Mouse (Mus musculus) neural tube, embryonic 13.5 days (tissue): ENCODE data around the gene Epha8. TPM values are rescaled to one million over a fixed set of nuclear protein-coding genes. Genes with fewer than 3 reads are reported as not detected.

ENCODE experiments used
- ATAC-seq: fragments of 200-750 bp; cut with Nextera tagmentation; 2 replicates; pipeline ENCODE4 v1.8.0; 2017; ENCODE audit warnings: low read depth, mild to moderate bottlenecking, moderate TSS enrichment, moderate library complexity
- H3K27ac ChIP-seq: fragments of 300-500 bp; sonication (generic); replicated peaks from 2 replicates; pipeline ENCODE4 v1.5.1; 2015; ENCODE audit warnings: moderate library complexity, mild to moderate bottlenecking, inconsistent platforms
- H3K27me3 ChIP-seq: fragments of 300-500 bp; sonication (generic); 2 replicates; pipeline ENCODE4 v1.6.1; 2015; ENCODE audit warnings: mild to moderate bottlenecking, inconsistent platforms
- H3K36me3 ChIP-seq: fragments of 300-500 bp; sonication (generic); 2 replicates; pipeline ENCODE4 v1.6.1; 2015; ENCODE audit warnings: mild to moderate bottlenecking, inconsistent platforms
- H3K4me1 ChIP-seq: fragments of 300-500 bp; sonication (generic); replicated peaks from 2 replicates; pipeline ENCODE4 v1.6.1; 2015; ENCODE audit warnings: inconsistent platforms
- H3K4me2 ChIP-seq: fragments of 300-500 bp; sonication (generic); 2 replicates; pipeline ENCODE4 v1.6.1; 2015; ENCODE audit warnings: inconsistent platforms, mild to moderate bottlenecking, moderate library complexity
- H3K4me3 ChIP-seq: fragments of 300-500 bp; sonication (generic); 2 replicates; pipeline ENCODE4 v1.5.1; 2015; ENCODE audit warnings: mild to moderate bottlenecking, inconsistent platforms
- H3K9ac ChIP-seq: fragments of 300-500 bp; sonication (generic); 2 replicates; pipeline ENCODE4 v1.6.1; 2015; ENCODE audit warnings: moderate library complexity, mild to moderate bottlenecking, inconsistent platforms
- H3K9me3 ChIP-seq: fragments of 300-500 bp; sonication (generic); 2 replicates; pipeline ENCODE4 v1.6.1; 2016; ENCODE audit warnings: inconsistent platforms
- WGBS: fragments of 180-500 bp; shearing (Covaris S2); methylation state at CpG from one replicate; pipeline ENCODE4 v1.1.7; 2015; 5-methylcytosine and 5-hydroxymethylcytosine counted together
- polyA plus RNA-seq: library from polyadenylated mRNA; unstranded; fragments of >200 nt; fragmentation: Nextera tagmentation; extraction: Ambion mirVana; gene quantifications from 2 replicates; pipeline ENCODE4 v1.2.1, GENCODE M21; 2015

Epha8 gene
- polyA plus RNA-seq, 1 experiment from 2014 or later: 9.1 TPM

DNA sequence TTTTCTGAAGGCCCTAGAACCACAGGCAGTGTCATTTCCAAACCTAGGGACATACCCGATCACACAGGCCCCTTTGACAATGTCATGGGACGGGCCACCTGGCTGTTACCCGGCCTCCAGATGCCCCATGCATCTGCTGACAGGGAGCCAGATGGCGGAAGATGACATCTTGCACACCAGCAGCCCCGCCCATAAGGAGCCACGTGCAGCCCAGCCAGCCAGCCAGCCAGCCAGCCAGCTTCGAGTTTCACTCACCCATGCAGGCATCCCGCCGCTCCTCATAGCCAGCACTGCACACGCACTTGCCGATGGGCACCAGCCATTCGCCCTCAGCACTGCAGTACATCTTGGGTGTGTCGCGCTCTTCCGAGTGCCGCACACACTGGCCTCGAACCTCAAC lies 11.2 kb downstream of the Epha8 start:
- H3K4me3 ChIP-seq: no peak overlapping the region
- H3K9ac ChIP-seq: no peak overlapping the region
- H3K27ac ChIP-seq: 0 out of 2 replicates have a peak overlapping the region, but pooled peaks have one; percentile 42
- H3K4me1 ChIP-seq: peaks cover 66% of the 10 kb centered on the region
- H3K9me3 ChIP-seq: no peaks in the 10 kb centered on the region
- peaks cover 8% of the 10 kb centered on the region; the same call in 1 of the 2 replicates for H3K27me3 ChIP-seq
- H3K4me2 ChIP-seq: no peak overlapping the region
- 54% methylated on average over 17 of the region's 17 CpGs for whole genome bisulfite sequencing
- ATAC-seq: no peak
- H3K36me3 ChIP-seq: no peaks in the 10 kb centered on the region

GRCm38 (mm10) chr4:136944558-136945350 lies 11.9 kb downstream of the Epha8 start:
- WGBS: 69% methylated on average over 11 of the region's 11 CpGs
- no peaks in the 10 kb centered on the region for H3K36me3 ChIP-seq
- ATAC-seq: no peak
- H3K9ac ChIP-seq: no peak overlapping the region
- H3K27me3 ChIP-seq: peaks cover 8% of the 10 kb centered on the region; the same call in 1 of the 2 replicates
- H3K4me3 ChIP-seq: no peak overlapping the region
- peaks cover 60% of the 10 kb centered on the region for H3K4me1 ChIP-seq
- no peak overlapping the region for H3K4me2 ChIP-seq
- 0 out of 2 replicates have a peak overlapping the region, but pooled peaks have one; percentile 42 for H3K27ac ChIP-seq
- H3K9me3 ChIP-seq: no peaks in the 10 kb centered on the region

GRCm38 (mm10) chr4:136943175-136943574 lies 13.4 kb downstream of the Epha8 start:
- H3K27me3 ChIP-seq: peaks cover 8% of the 10 kb centered on the region; the same call in 1 of the 2 replicates
- no peak overlapping the region for H3K27ac ChIP-seq
- H3K9me3 ChIP-seq: no peaks in the 10 kb centered on the region
- H3K4me3 ChIP-seq: no peak overlapping the region
- no peak overlapping the region for H3K4me2 ChIP-seq
- peaks cover 51% of the 10 kb centered on the region for H3K4me1 ChIP-seq
- ATAC-seq: no peak
- peak overlapping the region; percentile 45; the same call in 1 of the 2 replicates for H3K9ac ChIP-seq
- 23% methylated on average over 13 of the region's 13 CpGs for WGBS
- no peaks in the 10 kb centered on the region for H3K36me3 ChIP-seq

GRCm38 (mm10) chr4:136942761-136943160 lies 13.9 kb downstream of the Epha8 start:
- Histone ChIP-seq H3K36me3 (no peaks in the 10 kb centered on the region), H3K9ac (peak overlapping the region; percentile 45; the same call in 1 of the 2 replicates), H3K27me3 (peaks cover 8% of the 10 kb centered on the region; the same call in 1 of the 2 replicates), H3K4me3 (no peak overlapping the region), H3K4me2 (no peak overlapping the region; the same call in 1 of the 2 replicates), H3K27ac (no peak overlapping the region; the same call in 1 of the 2 replicates), H3K4me1 (peaks cover 51% of the 10 kb centered on the region), H3K9me3 (no peaks in the 10 kb centered on the region)
- ATAC-seq: no peak
- 26% methylated on average over 18 of the region's 18 CpGs for WGBS

DNA sequence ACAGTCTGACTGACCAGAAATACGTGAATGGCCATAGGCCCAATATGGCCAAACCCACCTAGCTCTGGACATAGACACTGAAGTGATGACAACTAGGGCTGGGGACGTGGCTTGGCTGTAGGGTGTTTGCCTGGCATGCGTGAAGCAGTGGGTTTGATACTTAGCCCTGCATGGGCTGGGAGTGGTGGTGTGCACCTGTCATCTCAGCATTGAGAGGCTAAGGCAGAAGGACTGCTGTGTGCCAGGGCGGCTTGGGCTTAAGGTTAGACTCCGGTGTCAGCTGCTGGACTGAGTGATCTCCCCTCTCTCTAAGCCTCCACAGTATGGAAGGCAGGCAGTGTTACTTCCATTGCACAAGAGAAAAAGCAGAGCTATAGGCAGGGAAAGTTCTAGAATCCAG lies 18.7 kb downstream of the Epha8 start:
- H3K9me3 ChIP-seq: no peaks in the 10 kb centered on the region
- H3K27me3 ChIP-seq: peaks cover 20% of the 10 kb centered on the region; the same call in 1 of the 2 replicates

DNA sequence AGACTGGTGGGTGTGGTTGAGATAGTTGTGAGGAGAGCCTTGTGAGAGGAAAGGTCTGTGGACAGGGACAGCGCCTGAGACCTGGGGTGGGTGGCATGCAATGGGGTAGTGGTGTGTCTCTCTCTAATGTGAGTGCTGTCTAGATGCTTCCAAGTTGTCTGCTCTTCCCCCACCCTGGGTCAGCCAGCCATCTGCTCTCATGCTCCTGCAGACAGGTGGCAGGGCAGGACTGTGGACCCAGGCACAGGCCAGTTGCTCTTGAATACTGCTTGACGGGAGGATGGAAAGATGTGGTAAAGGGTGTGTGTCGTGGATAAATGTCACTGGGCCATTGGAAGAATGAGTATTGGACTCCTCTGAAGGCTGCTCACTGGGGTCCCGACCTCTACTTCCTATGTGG lies 19.3 kb downstream of the Epha8 start:
- Histone ChIP-seq H3K9ac (no peak overlapping the region), H3K27me3 (peaks cover 19% of the 10 kb centered on the region; the same call in 1 of the 2 replicates), H3K4me1 (peaks cover 15% of the 10 kb centered on the region), H3K4me2 (no peak overlapping the region), H3K27ac (no peak overlapping the region), H3K9me3 (no peaks in the 10 kb centered on the region), H3K36me3 (no peaks in the 10 kb centered on the region), H3K4me3 (no peak overlapping the region)
- no peak for ATAC-seq
- whole genome bisulfite sequencing: 70% methylated on average over 4 of the region's 4 CpGs

More for the DNA sequence above, 18.7 kb downstream of the Epha8 start:
- ATAC-seq: no peak
- H3K4me3 ChIP-seq: no peak overlapping the region
- H3K4me2 ChIP-seq: no peak overlapping the region
- H3K27ac ChIP-seq: no peak overlapping the region
- H3K4me1 ChIP-seq: peaks cover 21% of the 10 kb centered on the region
- no peak overlapping the region for H3K9ac ChIP-seq
- no peaks in the 10 kb centered on the region for H3K36me3 ChIP-seq
- 88% methylated on average over 5 of the region's 5 CpGs for WGBS

- 53% methylated on average over 18 of the region's 18 CpGs for whole genome bisulfite sequencing
- no peak overlapping the region for H3K4me2 ChIP-seq
- no peak overlapping the region for H3K4me3 ChIP-seq
- H3K36me3 ChIP-seq: no peaks in the 10 kb centered on the region
- no peaks in the 10 kb centered on the region for H3K9me3 ChIP-seq
- H3K9ac ChIP-seq: 0 out of 2 replicates have a peak overlapping the region, but pooled peaks have one; percentile 38
- no peak for ATAC-seq
- H3K4me1 ChIP-seq: peaks cover 13% of the 10 kb centered on the region
- H3K27ac ChIP-seq: no peak overlapping the region
- H3K27me3 ChIP-seq: 0 out of 2 replicates have a peak, but pooled peaks cover 19% of the 10 kb centered on the region
These were observed 21.6 kb downstream of the Epha8 start for GRCm38 (mm10) chr4:136934746-136935613.

GRCm38 (mm10) chr4:136930474-136930873 lies 26.1 kb downstream of the Epha8 start:
- no peak overlapping the region for H3K4me2 ChIP-seq
- 89% methylated on average over 8 of the region's 8 CpGs for WGBS
- H3K9ac ChIP-seq: no peak overlapping the region
- H3K27me3 ChIP-seq: peaks cover 31% of the 10 kb centered on the region; the same call in 1 of the 2 replicates
- H3K4me1 ChIP-seq: peaks cover 38% of the 10 kb centered on the region
- no peaks in the 10 kb centered on the region for H3K9me3 ChIP-seq
- ATAC-seq: no peak
- no peak overlapping the region for H3K27ac ChIP-seq
- no peaks in the 10 kb centered on the region for H3K36me3 ChIP-seq
- H3K4me3 ChIP-seq: no peak overlapping the region

DNA sequence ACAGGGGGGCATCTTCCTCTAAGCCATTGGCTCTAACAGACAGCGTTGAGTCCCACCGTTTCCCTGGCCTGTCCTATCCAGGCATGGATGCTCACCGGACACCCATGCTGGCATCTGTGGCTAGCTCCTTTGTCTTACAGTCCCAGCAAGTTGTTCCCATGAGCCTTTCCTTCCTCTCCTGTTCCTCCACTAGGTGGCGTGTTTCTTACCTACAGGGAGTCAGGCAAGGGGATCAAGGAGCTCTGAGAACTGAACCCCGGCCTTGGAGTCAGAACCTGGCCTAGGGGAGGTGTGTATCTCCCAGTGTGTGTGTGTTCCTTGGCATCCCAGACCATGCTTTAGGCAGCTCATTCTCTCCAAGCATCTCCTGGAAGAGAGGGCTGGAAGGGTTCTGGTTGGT lies 27.7 kb downstream of the Epha8 start:
- ATAC-seq: no peak
- Histone ChIP-seq H3K9me3 (no peaks in the 10 kb centered on the region), H3K27me3 (peaks cover 44% of the 10 kb centered on the region), H3K36me3 (no peaks in the 10 kb centered on the region), H3K27ac (no peak overlapping the region), H3K4me1 (peaks cover 32% of the 10 kb centered on the region), H3K4me3 (no peak overlapping the region), H3K4me2 (no peak overlapping the region), H3K9ac (no peak overlapping the region)
- 9% methylated on average over 5 of the region's 5 CpGs for WGBS

DNA sequence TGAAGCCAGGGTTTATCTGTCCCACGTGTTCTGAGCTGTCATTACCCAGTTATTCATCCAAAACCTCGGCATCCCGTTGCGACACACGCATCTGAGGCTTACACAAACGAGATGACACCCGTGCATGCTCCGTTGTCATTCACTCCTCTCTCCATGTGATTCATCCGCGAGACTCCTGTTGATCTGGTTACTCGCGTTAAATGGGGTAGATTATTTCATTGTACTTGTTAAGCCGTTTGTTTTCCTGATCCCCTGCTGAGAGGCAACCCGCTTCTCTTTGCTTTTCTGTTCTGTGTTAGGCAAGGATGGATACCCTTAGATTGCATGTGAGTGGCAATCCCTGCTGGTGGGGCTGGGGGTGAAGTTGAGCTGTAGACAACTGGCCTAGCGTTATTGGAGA lies 30.8 kb downstream of the Epha8 start:
- H3K4me3 ChIP-seq: no peak overlapping the region
- WGBS: 11% methylated on average over 15 of the region's 15 CpGs
- H3K9ac ChIP-seq: no peak overlapping the region
- H3K27me3 ChIP-seq: peaks cover 33% of the 10 kb centered on the region
- no peaks in the 10 kb centered on the region for H3K9me3 ChIP-seq
- H3K27ac ChIP-seq: peak overlapping the region; percentile 85
- peak; percentile 49; the same call in 1 of the 2 replicates for ATAC-seq
- H3K4me1 ChIP-seq: peaks cover 38% of the 10 kb centered on the region
- H3K36me3 ChIP-seq: no peaks in the 10 kb centered on the region
- H3K4me2 ChIP-seq: no peak overlapping the region

GRCm38 (mm10) chr4:136924529-136924928 lies 32.1 kb downstream of the Epha8 start:
- Histone ChIP-seq H3K27ac (no peak overlapping the region), H3K9ac (no peak overlapping the region), H3K27me3 (peaks cover 31% of the 10 kb centered on the region), H3K4me2 (no peak overlapping the region), H3K4me1 (peaks cover 34% of the 10 kb centered on the region), H3K4me3 (no peak overlapping the region), H3K36me3 (no peaks in the 10 kb centered on the region), H3K9me3 (no peaks in the 10 kb centered on the region)
- ATAC-seq: no peak
- WGBS: 9% methylated on average over 6 of the region's 6 CpGs

GRCm38 (mm10) chr4:136919526-136919925 lies 37.1 kb downstream of the Epha8 start:
- 81% methylated on average over 3 of the region's 3 CpGs for WGBS
- Histone ChIP-seq H3K4me2 (no peak overlapping the region), H3K9ac (no peak overlapping the region), H3K27ac (no peak overlapping the region), H3K27me3 (peaks cover 10% of the 10 kb centered on the region), H3K36me3 (no peaks in the 10 kb centered on the region), H3K4me3 (no peak overlapping the region), H3K4me1 (peaks cover 23% of the 10 kb centered on the region), H3K9me3 (no peaks in the 10 kb centered on the region)
- no peak for ATAC-seq
